Mouse (Mus musculus) layer of hippocampus, postnatal 36 days (tissue): ENCODE measurements around the gene Pde4d. TPM values are rescaled to one million over a fixed set of nuclear protein-coding genes. Genes with fewer than 3 reads are reported as not detected.
A peak's percentile ranks its signal among the peaks of the same experiment; 100 is the strongest.

ENCODE experiments used
- DNase-seq, 2 experiments: peaks; one replicate each; pipeline ENCODE4 v3.0.0; 2022
- total RNA-seq, 2 experiments: library from RNA; stranded (reverse); gene quantifications; 2 replicates each; pipeline ENCODE4 v1.2.3; 2021

Gene Pde4d
- total RNA-seq, 2 experiments from 2014 or later, result 69.7 to 69.8 TPM

DNA sequence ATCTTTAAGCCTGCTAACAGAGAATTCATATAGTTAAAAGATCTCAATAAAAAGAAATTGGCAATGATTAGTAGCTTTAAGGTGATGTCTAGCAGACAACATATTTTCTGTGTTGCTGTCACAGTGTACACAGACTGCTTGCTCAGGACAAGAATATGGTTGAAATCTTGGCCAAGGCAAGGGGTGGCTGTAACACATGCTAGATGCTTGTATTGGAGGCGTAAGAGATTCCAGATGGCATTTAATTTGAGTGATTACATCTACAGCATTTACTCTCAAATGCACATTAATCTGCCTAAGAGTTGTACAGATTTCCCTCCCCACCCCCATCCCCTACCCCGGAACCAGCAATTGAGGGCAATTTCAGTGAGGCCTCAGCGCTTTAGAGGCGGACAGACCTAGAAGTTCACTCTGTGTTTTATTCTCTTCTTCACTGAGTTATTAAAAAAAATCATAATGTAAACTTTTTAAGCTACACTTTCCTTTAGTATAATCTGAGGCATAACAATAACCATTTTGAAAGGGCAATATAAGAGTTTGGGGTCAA is 1456.7 kb downstream of the Pde4d start:
- DNase-seq, result no peak

DNA sequence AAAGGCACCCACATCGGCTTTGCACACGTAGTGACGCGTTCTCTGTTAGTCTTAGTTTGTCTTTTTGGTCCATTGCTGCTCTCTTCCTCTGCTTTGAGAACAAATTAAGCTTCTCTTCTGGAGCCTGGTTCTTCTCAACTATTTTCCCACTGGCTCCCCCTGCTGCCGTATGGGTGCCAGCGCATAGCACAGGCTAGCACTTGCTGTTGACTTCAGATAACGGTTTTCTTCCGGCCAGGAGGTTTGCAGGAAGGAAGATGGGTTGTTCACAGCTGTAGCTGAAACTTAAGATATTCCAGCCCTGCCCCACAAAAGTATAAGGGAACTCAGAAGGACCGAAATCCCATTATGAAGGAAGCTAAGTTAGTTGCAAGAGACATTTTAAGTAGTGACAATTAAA is 1457.9 kb downstream of the Pde4d start:
- DNase-seq, result peak; percentile 61 to 63

DNA sequence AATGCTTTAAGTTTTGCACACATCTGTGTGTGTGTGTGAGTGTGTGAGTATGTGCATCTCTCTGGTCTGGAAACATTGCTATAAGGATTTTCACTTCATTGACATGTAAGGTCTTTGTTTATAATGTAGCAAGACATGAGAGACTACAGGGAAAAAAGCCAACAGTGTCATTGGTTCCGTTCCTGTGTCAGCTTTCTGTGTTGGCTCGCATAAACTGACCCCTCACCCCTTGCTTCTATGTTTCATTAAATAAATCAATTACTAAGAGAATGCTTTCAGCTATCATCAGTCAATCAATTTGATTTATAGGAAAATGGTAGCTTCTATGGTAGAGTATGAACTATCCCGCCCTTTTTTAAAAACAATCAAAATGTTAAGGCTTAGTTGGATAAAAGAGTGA is 1458.6 kb downstream of the Pde4d start:
- no peak for DNase-seq

DNA sequence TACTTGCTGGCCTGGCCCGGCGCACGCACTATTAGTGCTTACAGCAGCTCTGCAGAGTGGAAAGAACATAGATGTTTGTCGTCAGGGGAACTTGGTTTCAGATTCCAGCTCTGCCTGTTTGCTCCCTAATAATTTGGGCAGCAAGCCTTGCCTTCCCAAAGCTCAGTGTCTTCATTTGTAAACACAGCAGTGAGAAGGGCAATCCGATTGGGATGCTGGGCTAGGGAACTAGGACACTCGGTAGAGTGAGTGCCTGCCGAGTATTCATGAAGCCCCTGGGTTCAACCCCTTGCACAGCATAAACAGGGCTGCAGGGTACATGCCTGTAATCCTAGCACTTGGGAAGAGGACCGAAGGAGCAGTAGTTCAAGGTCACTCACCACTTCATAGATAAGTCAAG is 1459.4 kb downstream of the Pde4d start:
- no peak for DNase-seq

GRCm38 (mm10) chr13:109910915-109911314 is 1461.2 kb downstream of the Pde4d start:
- DNase-seq, result no peak

DNA sequence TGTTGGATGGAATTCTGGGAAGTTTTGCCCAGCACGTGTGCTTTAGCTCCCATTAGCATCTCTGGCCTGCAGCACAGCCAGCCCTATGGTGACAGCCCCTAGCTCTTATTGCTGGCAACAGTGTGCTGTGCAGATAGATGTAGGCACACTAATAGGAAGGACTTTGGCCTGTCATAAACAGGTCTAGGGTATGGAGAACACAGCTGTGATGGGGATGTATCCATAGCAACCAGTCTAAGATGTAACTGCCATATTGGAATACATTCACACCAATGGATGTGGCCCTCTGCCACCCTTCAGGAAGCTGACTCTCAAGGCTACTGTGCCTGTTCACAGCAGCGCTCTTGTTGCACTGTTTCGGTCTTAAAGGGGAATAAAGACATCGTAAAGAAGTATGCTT is 1462.9 kb downstream of the Pde4d start:
- DNase-seq, result no peak

- DNase-seq, result no peak
These were observed 1464.5 kb downstream of the Pde4d start for GRCm38 (mm10) chr13:109914246-109914645.

DNA sequence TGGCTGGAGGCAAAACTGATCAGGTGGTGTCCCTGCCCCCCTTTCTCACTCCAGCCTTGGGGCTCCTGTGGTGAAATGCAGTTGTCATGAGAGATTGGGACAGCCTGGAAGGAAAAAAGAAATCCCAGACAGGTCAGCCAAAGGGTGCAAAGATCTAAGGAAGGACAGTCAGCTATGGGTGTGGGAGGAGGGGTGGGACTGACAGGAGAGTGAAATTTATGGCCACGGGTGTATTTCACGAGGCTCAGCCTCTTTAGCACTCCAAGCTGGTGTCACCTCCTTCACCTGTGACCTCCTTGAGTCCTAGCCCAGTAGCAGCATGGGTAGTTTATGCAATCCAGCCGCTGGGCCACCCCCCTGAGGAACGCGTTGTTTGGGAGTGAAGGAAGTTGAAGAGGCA is 1465.1 kb downstream of the Pde4d start:
- DNase-seq, result no peak

GRCm38 (mm10) chr13:109915501-109915900 is 1465.8 kb downstream of the Pde4d start:
- DNase-seq, result no peak

- DNase-seq, result no peak
These were observed 1466.2 kb downstream of the Pde4d start for GRCm38 (mm10) chr13:109915964-109916363.

DNA sequence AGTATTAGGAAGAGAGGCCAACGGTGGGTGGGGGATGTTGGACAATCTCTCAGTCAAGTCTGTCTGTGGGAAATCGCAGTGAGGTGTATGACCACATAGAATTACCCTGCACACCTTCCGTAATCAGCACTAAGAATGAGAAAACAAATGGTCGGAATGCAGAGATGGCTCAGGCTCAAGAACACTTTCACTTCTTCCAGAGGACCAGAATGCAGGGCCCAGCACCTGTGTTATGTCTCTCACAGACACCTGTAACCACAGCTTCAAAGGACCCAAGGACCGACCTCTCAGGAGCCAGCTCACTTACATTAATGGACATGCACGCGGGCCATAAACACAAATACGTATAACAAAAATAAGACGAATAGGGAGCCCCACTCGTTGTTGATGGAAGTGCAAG is 1467.8 kb downstream of the Pde4d start:
- DNase-seq, result no peak

GRCm38 (mm10) chr13:109918631-109919030 is 1468.9 kb downstream of the Pde4d start:
- DNase-seq, result no peak

GRCm38 (mm10) chr13:109920256-109920655 is 1470.5 kb downstream of the Pde4d start:
- no peak for DNase-seq

GRCm38 (mm10) chr13:109921336-109922038 is 1471.7 kb downstream of the Pde4d start:
- DNase-seq, result no peak

DNA sequence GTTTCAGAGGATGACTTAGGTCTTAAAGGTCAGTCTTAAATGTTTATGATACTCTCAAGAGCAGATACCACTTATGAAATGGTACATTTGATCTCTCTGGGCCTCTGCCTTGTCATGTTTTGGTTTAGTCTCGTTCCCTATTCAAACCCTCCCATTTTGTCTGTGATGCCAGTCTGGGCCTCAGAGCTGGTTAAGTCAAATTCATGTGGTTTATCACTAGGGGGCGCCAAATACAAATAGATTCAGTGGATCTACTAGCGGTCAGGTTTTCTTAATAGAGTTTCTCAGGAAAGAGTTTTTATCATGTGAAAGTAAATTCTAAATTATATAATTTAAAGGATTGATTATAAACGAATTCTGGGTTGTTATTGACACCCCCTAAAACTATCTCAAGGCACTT is 1472.5 kb downstream of the Pde4d start:
- DNase-seq, result peak in 1 of 2 experiments; percentile 37

GRCm38 (mm10) chr13:109922782-109923181 is 1473.0 kb downstream of the Pde4d start:
- DNase-seq, result no peak

DNA sequence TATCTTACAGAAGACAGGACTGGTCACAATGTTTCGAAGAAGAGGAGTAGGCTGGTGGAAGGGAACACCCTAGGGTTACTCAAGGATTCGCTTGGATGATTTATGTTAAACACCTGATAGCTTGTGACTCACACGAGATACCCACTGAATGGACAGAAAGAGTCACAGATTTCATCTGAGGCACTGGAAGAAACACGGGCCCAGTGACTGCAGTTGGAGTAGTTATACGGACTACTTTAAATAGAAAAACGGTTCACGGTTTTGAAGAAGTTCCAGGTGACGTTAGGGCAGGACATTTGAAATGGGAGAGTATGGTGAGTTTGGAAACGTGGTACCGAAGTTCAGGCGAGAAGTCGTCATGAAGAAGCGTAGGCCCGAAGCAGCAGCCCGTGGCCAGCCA is 1475.0 kb downstream of the Pde4d start:
- no peak for DNase-seq

- DNase-seq, result peak; percentile 76 to 79
These were observed 1476.7 kb downstream of the Pde4d start for GRCm38 (mm10) chr13:109926277-109926920.

DNA sequence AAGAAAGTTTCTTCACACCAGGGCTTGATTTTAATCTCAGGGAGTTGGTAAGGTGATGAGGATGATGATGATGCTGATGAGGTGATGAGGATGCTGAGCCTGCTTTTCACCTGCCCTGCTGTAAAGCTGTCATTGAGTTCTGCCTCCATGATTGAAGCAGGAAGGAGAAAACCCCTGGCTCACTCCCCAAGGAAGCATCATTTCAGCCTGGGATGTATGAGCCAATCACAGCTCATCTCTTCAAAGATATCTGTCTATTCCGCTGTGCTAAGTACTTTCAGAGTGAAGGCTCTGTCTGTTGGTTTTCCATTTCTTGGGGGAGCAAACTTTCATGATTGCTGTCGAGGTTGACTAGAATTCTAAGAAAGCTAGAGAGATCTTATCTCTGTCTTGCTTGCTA is 1478.0 kb downstream of the Pde4d start:
- no peak for DNase-seq

DNA sequence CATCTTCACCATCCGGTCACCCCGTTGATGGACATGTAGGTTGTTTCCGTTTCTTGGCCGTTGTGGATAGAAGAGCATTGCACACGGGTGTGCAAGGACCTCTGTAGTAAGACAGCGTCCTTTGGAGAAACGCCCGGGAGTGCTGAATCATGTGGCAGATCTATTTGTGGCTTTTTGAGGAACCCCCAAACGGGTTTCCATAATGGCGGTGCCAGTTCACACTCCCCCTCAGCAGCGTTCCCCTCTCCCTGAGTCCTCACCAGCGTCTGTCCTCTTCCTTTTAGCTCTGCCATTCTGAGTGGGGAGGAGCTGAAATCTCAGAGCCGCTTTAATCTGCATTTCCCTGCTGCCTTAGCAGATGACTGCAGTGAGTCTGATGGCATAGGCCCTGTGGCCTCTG is 1482.9 kb downstream of the Pde4d start:
- peak; percentile 28 to 34 for DNase-seq

GRCm38 (mm10) chr13:109933554-109933953 is 1483.8 kb downstream of the Pde4d start:
- DNase-seq, result no peak

DNA sequence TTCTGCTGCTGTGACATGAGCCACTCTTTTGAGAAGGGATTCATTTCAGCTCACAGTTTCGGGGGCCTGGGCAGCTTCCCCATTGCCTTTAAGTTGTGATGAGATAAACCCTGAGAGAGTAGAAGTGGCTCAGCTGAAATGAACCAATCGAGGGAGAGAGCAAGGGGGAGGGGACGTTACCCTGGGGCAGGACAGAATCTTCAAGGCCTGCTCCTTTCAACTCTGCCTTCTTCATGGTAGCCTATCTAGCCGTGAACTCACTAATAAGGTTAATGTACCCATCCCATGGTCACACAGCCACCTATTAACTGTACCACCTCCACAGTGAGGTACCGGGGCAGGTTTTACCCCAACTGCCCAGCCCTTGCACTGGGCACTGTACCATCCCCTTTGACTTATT is 1487.1 kb downstream of the Pde4d start:
- DNase-seq, result no peak

GRCm38 (mm10) chr13:109944822-109945551 is 1495.2 kb downstream of the Pde4d start:
- no peak for DNase-seq
